Mouse (Mus musculus) lung, postnatal 0 days (tissue): ENCODE measurements around the gene Ctdnep1.

Experiments
- CTCF ChIP-seq: IDR thresholded peaks from 2 replicates; pipeline ENCODE4 v1.5.1; 2016; ENCODE audit warnings: antibody characterized with exemption, mild to moderate bottlenecking
- EP300 ChIP-seq: IDR thresholded peaks from 2 replicates; pipeline ENCODE4 v1.6.1; 2016; ENCODE audit warnings: antibody characterized with exemption, mild to moderate bottlenecking, control low read depth

DNA sequence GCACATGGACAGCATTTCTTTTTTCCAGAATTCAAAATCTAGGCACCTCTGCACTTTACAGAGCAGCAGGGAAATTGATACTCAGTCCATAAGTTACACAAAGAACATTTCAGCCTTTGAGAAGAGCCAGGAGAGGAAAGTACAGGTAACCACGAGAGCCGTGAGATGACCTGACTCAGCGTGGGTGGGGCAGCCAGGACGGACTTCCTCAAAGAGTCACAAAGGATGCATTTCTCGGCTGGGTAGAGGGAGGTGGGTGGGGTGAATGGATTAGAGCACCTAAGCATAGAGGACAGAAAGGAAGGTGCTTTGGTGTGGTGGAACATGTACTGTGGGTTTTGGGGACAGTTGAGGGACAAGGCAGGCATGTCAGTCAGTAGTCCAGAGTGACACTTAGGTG lies 19.1 kb upstream of the Ctdnep1 start:
- no peak for TF ChIP-seq CTCF
- no peak for TF ChIP-seq EP300
